Mouse (Mus musculus): ENCODE data around the gene Gramd1a. TPM values are rescaled to one million over a fixed set of nuclear protein-coding genes. Genes with fewer than 3 reads are reported as not detected.

The Gramd1a gene
- total RNA-seq, 2 experiments from 2014 or later, result 36.2 to 45.2 TPM

Other genes with a start within 250 kb of the Gramd1a start
- 1 to 10 TPM in 1 of 2 experiments, under 1 TPM in 1; 0.41 to 1.0 TPM for gene Mag, start 241.0 kb downstream of the Gramd1a start, total RNA-seq (2021)
- gene Hamp2, start 231.2 kb downstream of the Gramd1a start, total RNA-seq (2021), result not detected
- gene Hamp, start 211.9 kb downstream of the Gramd1a start, total RNA-seq (2021), result not detected
- gene Usf2, start 199.1 kb downstream of the Gramd1a start, total RNA-seq (2021), result 10 to 100 TPM; 74.5 to 80.7 TPM
- gene Lsr, start 182.4 kb downstream of the Gramd1a start, total RNA-seq (2021), result under 1 TPM in 1 of 2 experiments, not detected in 1; 0.49 TPM
- not detected for gene Fam187b, start 182.1 kb downstream of the Gramd1a start, total RNA-seq (2021)
- 10 to 100 TPM in 1 of 2 experiments, 1 to 10 TPM in 1; 9.6 to 11.3 TPM for gene Fxyd5, start 113.4 kb downstream of the Gramd1a start, total RNA-seq (2021)
- gene Fxyd7, start 104.4 kb downstream of the Gramd1a start, total RNA-seq (2021), result 1 to 10 TPM; 1.7 to 1.8 TPM
- gene Fxyd1, start 98.7 kb downstream of the Gramd1a start, total RNA-seq (2021), result 1,000 to 10,000 TPM in 1 of 2 experiments, 100 to 1,000 TPM in 1; 991 to 1,156 TPM
- gene Lgi4, start 96.6 kb downstream of the Gramd1a start, total RNA-seq (2021), result 1 to 10 TPM; 2.5 to 4.4 TPM
- under 1 TPM; 0.77 to 0.96 TPM for gene Fxyd3, start 79.2 kb downstream of the Gramd1a start, total RNA-seq (2021)
- gene Hpn, start 40.6 kb downstream of the Gramd1a start, total RNA-seq (2021), result 10 to 100 TPM; 14.1 to 15.9 TPM
- 100 to 1,000 TPM; 835 to 915 TPM for gene Scn1b, start 28.9 kb downstream of the Gramd1a start, total RNA-seq (2021)
- gene Scgb2b2, start 134.6 kb upstream of the Gramd1a start, total RNA-seq (2021), result not detected
- not detected for gene Scgb1b2, start 135.9 kb upstream of the Gramd1a start, total RNA-seq (2021)
- not detected for gene Scgb2b3, start 206.2 kb upstream of the Gramd1a start, total RNA-seq (2021)
- gene Scgb1b3, start 219.7 kb upstream of the Gramd1a start, total RNA-seq (2021), result not detected

All from gastrocnemius, postnatal 36 days (tissue).